Mouse (Mus musculus) stomach, postnatal 0 days (tissue): ENCODE measurements at regions not wholly inside any gene's neighbourhood (a gene's known extent, or its start where the extent isn't known, plus 50 kb on each side); places are given as distances from the start of the nearest gene placed in this dataset.

ENCODE experiments used
- CTCF ChIP-seq: IDR thresholded peaks from 2 replicates; pipeline ENCODE4 v1.5.1; 2016; ENCODE audit warnings: antibody characterized with exemption, low read depth, mild to moderate bottlenecking, moderate library complexity
- EP300 ChIP-seq: optimal IDR thresholded peaks from 2 replicates; pipeline ENCODE3; 2016; ENCODE audit warnings: antibody characterized with exemption

DNA sequence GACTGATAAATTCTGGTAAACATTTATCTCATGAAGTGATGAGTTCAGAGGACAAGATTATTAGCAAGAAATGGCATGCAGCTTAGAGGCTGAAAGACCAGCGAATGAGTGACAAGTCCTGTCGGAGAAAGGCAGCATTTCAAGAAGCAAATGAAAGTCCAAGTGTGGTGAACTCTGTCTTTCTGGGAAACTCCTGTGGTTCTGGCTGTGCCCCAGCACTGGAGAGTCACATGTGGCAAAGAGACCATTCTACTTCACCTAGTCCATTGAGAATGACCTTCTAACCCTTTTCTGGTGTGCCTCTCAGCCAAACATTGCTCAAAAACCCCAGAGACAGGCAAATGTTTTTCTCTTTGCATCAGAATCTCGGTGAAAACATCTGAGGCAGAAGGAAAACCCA is 76.2 kb upstream of the Cpeb2 start:
- TF ChIP-seq CTCF (no peak), EP300 (no peak)
